Mouse (Mus musculus) olfactory bulb, adult 2 months (tissue): ENCODE measurements around the gene Vps18. TPM values are rescaled to one million over a fixed set of nuclear protein-coding genes. Genes with fewer than 3 reads are reported as not detected.

ENCODE experiments used
- H3K27ac ChIP-seq: fragments of 200-500 bp; 2 replicates; pipeline ENCODE4 v1.5.1; 2012; ENCODE audit warnings: low read depth, low read length; ENCODE audit not compliant: insufficient read depth
- H3K4me1 ChIP-seq: fragments of 200-500 bp; 2 replicates; pipeline ENCODE4 v1.6.1; 2012; ENCODE audit warnings: low read length; ENCODE audit not compliant: control insufficient read depth, insufficient read depth
- H3K4me3 ChIP-seq: fragments of 200-500 bp; 2 replicates; pipeline ENCODE4 v1.5.1; 2012; ENCODE audit warnings: mild to moderate bottlenecking, low read depth, low read length, moderate library complexity; ENCODE audit not compliant: insufficient read depth
- CTCF ChIP-seq: fragments of 200-500 bp; IDR thresholded peaks from 2 replicates; pipeline ENCODE4 v1.5.1; 2012; ENCODE audit warnings: low read depth, mild to moderate bottlenecking, low read length, moderate library complexity; ENCODE audit not compliant: insufficient read depth
- POLR2A ChIP-seq: fragments of 200-500 bp; IDR thresholded peaks from 2 replicates; pipeline ENCODE4 v1.6.1; 2012; ENCODE audit warnings: mild to moderate bottlenecking, low read depth, low read length, moderate library complexity; ENCODE audit not compliant: insufficient read depth
- WGBS: fragments of 180-500 bp; shearing (Covaris S2); methylation state at CpG from one replicate; pipeline ENCODE4 v1.1.7; 2018; 5-methylcytosine and 5-hydroxymethylcytosine counted together
- polyA plus RNA-seq: library from polyadenylated mRNA; stranded (reverse); fragments of >200 nt; gene quantifications from 2 replicates; pipeline ENCODE4 v1.2.4, GENCODE M21; 2012; ENCODE audit warnings: low replicate concordance; ENCODE audit not compliant: missing spikeins, insufficient read depth, insufficient read length

Gene Vps18
- not detected in 2 replicates for polyA plus RNA-seq

DNA sequence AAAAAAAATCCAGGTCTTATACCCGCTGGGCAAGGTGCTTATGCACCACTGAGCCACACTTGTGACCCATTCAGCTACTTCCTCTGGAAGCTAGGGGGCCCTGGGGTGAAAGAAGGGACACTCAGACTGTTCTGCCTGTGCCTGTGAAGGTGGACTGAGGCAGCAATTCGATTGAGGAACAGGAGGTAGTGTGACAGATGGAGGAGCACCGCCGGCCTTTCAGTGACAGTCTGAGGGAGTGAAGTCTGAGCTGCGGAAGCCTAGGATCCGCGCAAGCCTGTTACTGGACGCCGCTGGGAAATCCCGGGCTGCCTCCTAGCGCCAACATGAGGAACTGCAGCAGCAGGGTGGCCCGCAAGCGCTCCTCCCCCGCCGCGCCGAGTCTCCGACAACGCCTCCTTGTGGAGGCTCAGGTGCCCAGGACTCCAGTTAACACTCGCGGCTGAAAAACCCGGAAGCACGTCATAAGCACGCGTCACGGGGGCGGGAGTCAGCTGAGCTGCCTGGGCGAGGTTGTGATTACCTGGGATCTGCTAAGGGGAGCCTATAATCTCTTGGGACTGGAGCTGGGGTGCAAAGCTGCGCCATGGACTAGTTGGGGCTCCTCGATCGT, at the start of gene Vps18:
Gene Vps18 (plus strand): TSS at position 471 of the 613 bp plus-strand sequence.
- peak; percentile 49; the same call in 1 of the 2 replicates for TF ChIP-seq POLR2A
- TF ChIP-seq CTCF, result peak; percentile 100
- under 1% methylated on average over 31 of the region's 31 CpGs for WGBS
- H3K27ac ChIP-seq, result no peak within 1 kb of the TSS
- no peaks in the 10 kb centered on the region for H3K4me1 ChIP-seq
- peak within 1 kb of the TSS; percentile 49 for H3K4me3 ChIP-seq

DNA sequence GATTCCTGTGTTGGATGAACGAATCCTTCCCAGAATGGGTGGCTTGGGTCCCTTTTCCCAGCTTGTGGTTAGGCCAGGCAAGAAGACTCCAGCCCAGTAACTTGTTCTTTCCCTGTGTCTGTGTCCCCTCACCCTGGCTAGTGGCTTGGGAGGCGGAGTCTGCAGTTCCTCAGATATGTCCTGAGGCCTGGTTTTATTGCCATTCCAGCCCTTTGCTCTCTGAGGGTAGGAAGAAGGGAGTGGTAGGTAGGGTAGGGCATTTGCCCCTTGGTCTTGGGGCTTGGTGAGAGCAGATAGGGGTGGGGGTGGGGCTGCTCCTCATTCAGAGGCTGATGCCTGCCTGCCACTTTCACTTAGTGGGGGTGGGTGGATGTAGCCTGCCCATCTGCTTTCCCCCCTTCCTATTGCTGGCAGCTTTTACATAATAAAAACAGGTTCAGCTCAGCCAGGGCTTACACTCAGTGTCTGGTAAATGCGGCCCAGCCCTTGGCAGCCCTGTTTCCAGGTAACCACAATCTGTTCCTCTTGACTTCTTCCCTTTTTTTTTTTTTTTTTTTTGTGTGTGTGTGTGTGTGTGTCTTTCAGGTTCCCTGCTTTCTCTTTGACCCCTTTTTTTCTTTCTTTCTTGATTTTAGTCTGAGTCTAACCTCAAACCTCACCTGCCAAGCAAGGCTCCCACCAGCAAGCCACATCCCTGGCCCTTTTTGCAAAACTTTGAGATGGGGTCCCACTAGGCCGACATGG, 48.3 kb upstream of the Vps18 start:
- H3K27ac ChIP-seq, result no peak overlapping the region
- no peak overlapping the region for H3K4me3 ChIP-seq
- WGBS, result 82% methylated on average over 4 of the region's 4 CpGs
- peaks cover 14% of the 10 kb centered on the region for H3K4me1 ChIP-seq
- no peak for TF ChIP-seq POLR2A
- TF ChIP-seq CTCF, result no peak

DNA sequence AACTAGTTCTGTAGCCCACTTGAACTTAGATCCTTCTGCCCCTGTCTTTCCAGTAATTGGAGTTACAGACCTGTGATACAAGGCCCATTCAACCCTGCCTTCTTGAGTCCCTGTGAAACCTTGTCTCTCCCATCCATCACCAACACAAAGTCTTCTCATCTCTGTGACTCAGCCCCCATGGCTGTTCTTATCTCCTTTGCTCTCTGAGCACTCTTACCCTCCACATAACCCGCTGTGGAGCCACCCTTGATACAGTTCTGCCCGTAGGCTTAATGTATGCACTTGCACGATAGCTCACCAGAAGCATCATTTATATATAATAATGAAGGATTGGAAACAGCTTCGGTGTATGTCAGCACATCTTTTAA, 47.7 kb upstream of the Vps18 start:
- TF ChIP-seq CTCF (no peak), POLR2A (no peak)
- 93% methylated on average over 4 of the region's 4 CpGs for WGBS

DNA sequence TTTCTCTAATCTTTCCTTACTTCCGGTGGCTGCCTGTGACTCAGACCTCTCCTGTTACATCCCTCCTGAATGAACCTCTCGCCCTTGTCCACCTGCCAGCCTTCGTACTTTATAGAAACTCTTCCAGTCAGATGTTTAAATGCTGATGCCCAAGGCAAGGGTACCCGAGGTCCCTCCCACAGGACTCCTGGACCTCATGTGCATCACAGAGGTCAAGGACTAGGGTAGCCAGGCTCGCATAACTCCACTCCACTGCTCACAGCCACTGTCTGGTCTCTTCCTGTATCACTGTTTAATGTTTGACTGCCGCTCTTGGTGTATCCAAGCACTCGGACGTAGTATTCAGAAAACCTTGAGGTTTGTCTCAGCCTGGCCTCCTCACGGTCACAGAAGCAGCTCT, 46.0 kb upstream of the Vps18 start:
- WGBS, result 87% methylated on average over 9 of the region's 9 CpGs
- TF ChIP-seq CTCF, result no peak
- TF ChIP-seq POLR2A, result no peak
- H3K27ac ChIP-seq, result no peak overlapping the region
- peaks cover 6% of the 10 kb centered on the region for H3K4me1 ChIP-seq
- no peak overlapping the region for H3K4me3 ChIP-seq

More for the DNA sequence above, 47.7 kb upstream of the Vps18 start:
- H3K27ac ChIP-seq, result no peak overlapping the region
- peaks cover 14% of the 10 kb centered on the region for H3K4me1 ChIP-seq
- H3K4me3 ChIP-seq, result no peak overlapping the region

DNA sequence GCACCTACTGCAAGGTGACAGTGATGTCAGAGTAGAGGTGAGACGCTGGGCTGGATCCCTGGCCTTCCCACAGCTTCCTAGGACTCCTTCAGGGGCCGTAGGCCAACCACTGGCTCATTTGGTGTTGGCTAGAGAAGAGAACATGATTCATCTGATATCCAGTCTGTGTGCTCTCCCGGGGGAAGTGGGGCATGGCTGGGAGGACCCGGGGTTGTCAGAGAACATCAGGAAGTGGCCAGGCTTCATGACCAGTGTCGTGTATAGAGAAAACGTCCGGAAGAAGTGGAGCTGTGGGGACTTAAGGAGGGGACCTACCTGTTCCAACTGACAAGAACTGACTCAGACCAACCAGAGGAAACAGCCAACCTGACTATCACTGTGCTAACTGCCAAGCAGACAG, 43.3 kb upstream of the Vps18 start:
- Histone ChIP-seq H3K4me3 (no peak overlapping the region), H3K27ac (no peak overlapping the region), H3K4me1 (0 out of 2 replicates have a peak, but pooled peaks cover 4% of the 10 kb centered on the region)
- WGBS, result 90% methylated on average over 7 of the region's 7 CpGs
- TF ChIP-seq CTCF (no peak), POLR2A (no peak)

DNA sequence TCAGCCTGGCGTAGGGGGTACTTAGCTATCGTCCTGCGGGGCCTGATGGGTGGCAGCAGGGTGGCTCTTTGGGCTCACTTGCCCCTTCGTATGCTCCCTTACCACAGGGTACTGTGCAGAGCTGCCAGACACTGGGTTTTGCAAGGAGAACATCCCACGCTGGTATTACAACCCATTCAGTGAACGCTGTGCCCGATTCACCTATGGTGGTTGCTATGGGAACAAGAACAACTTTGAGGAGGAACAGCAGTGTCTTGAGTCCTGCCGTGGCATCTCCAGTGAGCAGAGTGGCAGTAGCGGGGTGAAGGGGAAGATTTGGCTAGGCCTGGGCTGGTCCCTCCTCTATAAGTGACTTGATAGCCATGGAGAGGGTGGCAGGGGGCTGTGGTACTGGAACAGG, 40.6 kb upstream of the Vps18 start:
- Histone ChIP-seq H3K27ac (no peak overlapping the region), H3K4me3 (no peak overlapping the region), H3K4me1 (0 out of 2 replicates have a peak, but pooled peaks cover 4% of the 10 kb centered on the region)
- WGBS, result 58% methylated on average over 9 of the region's 9 CpGs
- TF ChIP-seq POLR2A (no peak), CTCF (no peak)

DNA sequence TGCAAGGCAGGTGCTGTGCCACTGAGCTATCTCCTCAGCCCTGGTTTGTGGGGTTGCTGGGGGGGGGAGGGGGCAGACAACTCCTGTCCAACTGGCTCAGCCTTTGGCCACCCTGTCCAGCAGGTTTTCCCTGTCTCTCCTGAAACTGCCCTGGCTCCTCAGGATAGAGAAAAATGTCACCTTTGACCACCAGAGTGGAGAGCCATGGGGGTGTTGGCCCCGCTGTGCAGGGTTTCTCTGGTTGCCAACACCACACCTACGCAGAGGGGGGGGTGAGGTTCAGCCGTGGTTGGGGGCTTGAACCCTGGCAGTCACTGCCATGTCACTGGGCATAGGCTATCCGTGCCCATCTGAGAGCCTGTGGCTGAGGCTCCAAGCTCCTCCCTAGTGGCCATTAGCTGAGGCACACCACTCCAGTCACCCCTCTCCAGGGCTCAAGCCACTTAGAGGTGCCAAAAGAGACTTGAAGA, 38.9 kb upstream of the Vps18 start:
- Histone ChIP-seq H3K4me1 (0 out of 2 replicates have a peak, but pooled peaks cover 4% of the 10 kb centered on the region), H3K4me3 (no peak overlapping the region), H3K27ac (no peak overlapping the region)
- no peak for TF ChIP-seq POLR2A
- no peak for TF ChIP-seq CTCF
- WGBS, result 78% methylated on average over 4 of the region's 4 CpGs

DNA sequence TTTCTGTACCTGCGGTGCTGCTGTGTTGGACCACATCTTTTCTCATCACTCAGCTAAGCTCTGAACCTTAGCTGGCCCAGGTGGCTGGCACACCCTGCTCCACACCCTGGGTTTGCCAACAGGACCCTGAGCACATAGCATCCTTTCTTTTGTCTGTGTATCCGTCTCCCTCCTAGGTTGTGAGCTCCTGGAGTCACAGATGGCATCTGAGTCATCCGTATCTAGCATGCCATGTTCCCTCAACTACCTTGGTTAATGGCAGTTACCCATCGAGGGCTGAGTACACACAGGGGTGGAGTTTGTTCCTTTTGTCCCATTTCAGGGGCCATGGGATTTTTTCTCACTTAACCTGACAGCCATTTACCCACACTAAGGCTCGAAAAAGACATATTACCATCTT, 38.2 kb upstream of the Vps18 start:
- TF ChIP-seq POLR2A (no peak), CTCF (no peak)
- H3K27ac ChIP-seq, result no peak overlapping the region
- 0 out of 2 replicates have a peak, but pooled peaks cover 4% of the 10 kb centered on the region for H3K4me1 ChIP-seq
- H3K4me3 ChIP-seq, result no peak overlapping the region
- 50% methylated on average over 5 of the region's 5 CpGs for WGBS
